ENCODE assay signal across 8 mouse cellular contexts in the genomic region with DNA sequence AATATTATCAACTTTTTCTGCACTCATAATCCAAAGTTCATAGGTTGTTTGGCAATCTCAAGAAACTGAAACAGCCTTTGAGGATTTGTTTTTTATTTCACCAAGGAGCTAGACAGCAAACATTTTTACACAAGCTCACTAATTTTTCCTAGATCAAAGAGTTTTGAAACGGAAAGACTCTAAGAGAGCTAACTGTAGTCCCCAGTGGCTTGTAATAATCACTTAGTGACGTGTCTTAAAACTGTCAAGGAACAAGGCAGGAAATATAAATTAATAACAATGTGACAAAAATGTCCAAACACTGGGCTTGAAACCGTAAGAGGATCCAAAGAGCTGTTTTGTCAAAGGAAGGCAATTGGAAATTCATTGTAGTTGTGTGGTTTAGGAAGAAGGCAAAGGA. TPM values are rescaled to one million over a fixed set of nuclear protein-coding genes. Genes with fewer than 3 reads are reported as not detected.
DNase-seq lines count a peak whose midpoint lies in the region; ATAC-seq lines count a peak whose summit lies in the region.

No protein-coding gene starts in this region.

- H3K9ac ChIP-seq in kidney, embryonic 15.5 days, result no peak overlapping the region
- H3K9ac ChIP-seq in hindbrain, embryonic 12.5 days, result no peak overlapping the region
- H3K9ac ChIP-seq in midbrain, embryonic 13.5 days (replicated peaks), result no peak overlapping the region

- H3K27ac ChIP-seq in kidney, embryonic 15.5 days, result 0 out of 2 replicates have a peak overlapping the region, but pooled peaks have one; percentile 6
- H3K27ac ChIP-seq in hindbrain, embryonic 12.5 days, result no peak overlapping the region
- no peak overlapping the region for H3K27ac ChIP-seq in midbrain, embryonic 13.5 days

- ATAC-seq in kidney, embryonic 15.5 days (replicated peaks; ENCODE audit: low FRiP score), result no peak
- ATAC-seq in hindbrain, embryonic 12.5 days (ENCODE audit: low FRiP score), result no peak
- no peak for ATAC-seq in midbrain, embryonic 13.5 days

- H3K9me3 ChIP-seq in kidney, embryonic 15.5 days (replicated peaks), result no peaks in the 10 kb centered on the region
- no peaks in the 10 kb centered on the region for H3K9me3 ChIP-seq in hindbrain, embryonic 12.5 days (replicated peaks)
- no peaks in the 10 kb centered on the region for H3K9me3 ChIP-seq in midbrain, embryonic 13.5 days

- WGBS in kidney, embryonic 15.5 days, result 26% methylated on average over 3 of the region's 3 CpGs
- WGBS in hindbrain, embryonic 12.5 days, result 29% methylated on average over 3 of the region's 3 CpGs
- 27% methylated on average over 3 of the region's 3 CpGs for WGBS in midbrain, embryonic 13.5 days

- no peak for DNase-seq in kidney, adult 18-20 months
- peak; percentile 25 for DNase-seq in MEL-GATA-1-ER (ENCODE audit: extremely low read depth, low read depth)
- no peak for DNase-seq in cerebellum, postnatal 10 days
- no peak for DNase-seq in spleen, postnatal 4 days (ENCODE audit: low spot score in 2 of 2)
- no peak for DNase-seq in urinary bladder, adult 2 months (ENCODE audit: low spot score)

- H3K4me2 ChIP-seq in kidney, embryonic 15.5 days, result peak overlapping the region; percentile 53
- peak overlapping the region; percentile 50 for H3K4me2 ChIP-seq in hindbrain, embryonic 12.5 days (replicated peaks)
- H3K4me2 ChIP-seq in midbrain, embryonic 13.5 days (replicated peaks), result peak overlapping the region; percentile 54

- H3K36me3 ChIP-seq in kidney, embryonic 15.5 days, result peaks cover 2% of the 10 kb centered on the region; the same call in 1 of the 2 replicates
- H3K36me3 ChIP-seq in hindbrain, embryonic 12.5 days, result no peaks in the 10 kb centered on the region
- H3K36me3 ChIP-seq in midbrain, embryonic 13.5 days, result no peaks in the 10 kb centered on the region

- H3K27me3 ChIP-seq in kidney, embryonic 15.5 days, result peaks cover 53% of the 10 kb centered on the region
- peaks cover 17% of the 10 kb centered on the region for H3K27me3 ChIP-seq in hindbrain, embryonic 12.5 days
- H3K27me3 ChIP-seq in midbrain, embryonic 13.5 days, result peaks cover 7% of the 10 kb centered on the region; the same call in 1 of the 2 replicates

- H3K4me3 ChIP-seq in kidney, embryonic 15.5 days (replicated peaks), result peak overlapping the region; percentile 69; the same call in 1 of the 2 replicates
- H3K4me3 ChIP-seq in hindbrain, embryonic 12.5 days, result peak overlapping the region; percentile 59; the same call in 1 of the 2 replicates
- H3K4me3 ChIP-seq in midbrain, embryonic 13.5 days (replicated peaks), result peak overlapping the region; percentile 67

- 0 out of 2 replicates have a peak, but pooled peaks cover 4% of the 10 kb centered on the region for H3K4me1 ChIP-seq in kidney, embryonic 15.5 days
- H3K4me1 ChIP-seq in hindbrain, embryonic 12.5 days, result peaks cover 4% of the 10 kb centered on the region; the same call in 1 of the 2 replicates
- H3K4me1 ChIP-seq in midbrain, embryonic 13.5 days (replicated peaks), result peaks cover 10% of the 10 kb centered on the region

RNA-seq across cellular contexts. Expression of gene Ogt, which starts 1.0 kb away (rescaled TPM):
- polyA plus RNA-seq in kidney, embryonic 15.5 days (2015; fragmentation: Nextera tagmentation; extraction: Ambion mirVana), result 155 and 157 TPM in 2 replicates
- polyA plus RNA-seq in hindbrain, embryonic 12.5 days (2016; fragmentation: Nextera tagmentation; extraction: Ambion mirVana), result 218 and 233 TPM in 2 replicates
- polyA plus RNA-seq in midbrain, embryonic 13.5 days (2015; fragmentation: Nextera tagmentation; extraction: Ambion mirVana), result 215 and 233 TPM in 2 replicates
- polyA plus RNA-seq in urinary bladder, adult 2 months (2012; rRNA removed), result 207 and 285 TPM in 2 replicates
